Mouse (Mus musculus): ENCODE results near the gene Mink1.

The Mink1 gene

DNA sequence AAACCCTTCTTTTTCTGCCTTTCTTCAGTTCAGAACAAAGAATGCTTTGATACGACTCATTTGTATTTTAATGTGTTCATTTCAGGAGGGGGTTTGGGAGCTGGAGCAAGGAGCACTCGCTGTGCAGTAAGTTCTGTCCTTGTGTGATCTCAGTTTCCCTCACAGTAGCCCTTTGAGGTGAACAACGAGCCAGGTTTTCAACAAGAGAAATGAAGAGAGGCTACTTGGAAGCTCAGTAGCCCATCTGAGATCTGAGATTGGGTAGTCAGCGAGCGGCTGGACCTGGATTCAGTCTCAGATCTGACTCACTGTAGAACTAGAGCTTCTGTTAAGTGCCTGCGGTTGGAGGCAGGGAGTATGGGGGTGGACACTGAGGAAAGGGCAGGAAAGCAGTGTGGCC lies 11.2 kb downstream of the Mink1 start:
- ChIA-PET POLR2A (interaction anchor here in 2 of 4 experiments (1.0 to 1.2 kb wide), 3 partner anchors 12 to 95 kb away, joined by 3 to 5 read pairs (median 3); no protein-coding TSS in a partner anchor), CTCF (interaction anchor here in 1 of 4 experiments (1.1 kb wide), 1 partner anchor 35 kb away, joined by 6 read pairs; no protein-coding TSS in a partner anchor)

DNA sequence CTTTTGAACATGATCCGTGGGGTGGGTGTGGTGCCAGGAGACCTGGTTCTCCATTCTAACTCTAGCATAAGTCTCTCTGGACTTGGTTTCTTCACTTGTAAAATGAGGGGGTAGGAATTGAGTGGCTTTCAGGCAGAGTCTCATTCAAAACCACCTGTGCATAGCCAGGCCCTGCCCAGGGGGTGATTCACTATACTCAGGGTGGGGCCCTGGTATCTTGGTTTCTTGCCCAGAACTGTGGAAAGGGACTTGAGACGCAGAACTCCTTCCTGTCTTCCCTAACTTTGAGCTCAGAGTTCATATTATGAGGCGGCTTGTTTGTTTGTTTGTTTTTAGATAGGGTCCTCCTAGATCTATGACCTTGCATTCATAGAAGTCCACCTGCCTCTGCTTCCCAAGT lies 14.5 kb downstream of the Mink1 start:
- POLR2A ChIA-PET = interaction anchor here in 2 of 4 experiments (0.6 to 1.3 kb wide), 3 partner anchors 11 to 92 kb away, joined by 3 to 4 read pairs (median 3); partner anchors contain the start of genes Rnf167 (in 1 of the 2), Slc25a11 (in 1 of the 2) and Spag7 (in 1 of the 2)
- CTCF ChIA-PET = no interaction called here

DNA sequence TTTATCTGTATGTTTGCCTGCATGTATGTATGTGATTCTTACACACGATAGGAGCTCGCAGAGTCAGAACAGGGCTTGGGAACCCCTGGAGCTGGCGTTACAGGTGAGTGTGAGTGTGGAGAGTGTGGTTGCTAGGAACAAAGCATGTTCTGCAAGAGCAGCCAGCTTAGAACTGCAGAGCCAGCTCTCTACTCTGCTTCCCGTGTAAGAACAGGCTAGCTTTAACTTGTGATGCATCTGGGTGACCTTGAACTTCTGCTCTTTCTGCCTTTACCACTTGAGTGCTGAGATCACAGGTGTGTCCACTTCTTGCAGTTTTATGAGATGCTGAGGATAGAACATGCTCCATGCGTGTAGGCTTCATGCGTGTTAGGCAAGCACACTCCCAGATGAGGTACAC lies 16.3 kb downstream of the Mink1 start:
- POLR2A ChIA-PET = interaction anchor here in 2 of 4 experiments (0.6 to 1.6 kb wide), 6 partner anchors 8 to 50 kb away, joined by 3 to 6 read pairs (median 3); partner anchors contain the start of gene Chrne (in 1 of the 2)
- CTCF ChIA-PET = interaction anchor here in 3 of 4 experiments (0.6 to 1.2 kb wide), 3 partner anchors 26 to 489 kb away, joined by 4 to 6 read pairs (median 5); no protein-coding TSS in a partner anchor

DNA sequence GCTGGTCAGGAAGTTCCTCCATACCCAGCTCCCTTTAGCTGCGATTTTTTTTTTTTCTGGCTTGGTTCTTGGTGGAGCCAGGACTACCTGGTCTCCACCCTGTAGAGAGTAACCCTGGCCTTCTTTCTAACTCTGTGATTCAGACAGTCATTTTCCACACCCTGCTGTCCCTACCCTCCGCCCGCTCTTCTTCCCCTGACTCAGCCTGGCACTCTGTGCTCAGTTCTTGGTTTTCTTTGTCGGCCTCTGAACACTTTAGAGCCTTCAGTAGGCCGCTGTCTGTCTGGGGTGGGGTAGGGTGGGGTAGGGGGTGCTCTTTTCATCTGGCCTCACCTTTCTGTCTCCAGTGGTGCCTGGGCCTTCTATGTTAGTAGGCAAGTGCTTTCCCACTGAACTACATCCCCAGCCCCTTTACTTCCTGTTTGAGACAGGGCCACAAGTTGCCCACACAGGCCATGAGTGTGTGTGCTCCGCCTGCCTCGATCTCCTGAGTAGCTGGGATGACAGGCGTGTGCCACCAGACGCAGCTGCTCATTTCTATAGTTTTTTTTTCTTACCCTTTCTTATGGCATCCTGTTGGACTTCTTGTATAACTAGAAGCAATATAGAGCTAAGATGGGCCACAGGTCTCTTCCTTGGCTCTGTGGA lies 17.2 kb downstream of the Mink1 start:
- POLR2A ChIA-PET = interaction anchor here in 3 of 4 experiments (0.6 to 1.0 kb wide), 3 partner anchors 13 to 1673 kb away, joined by 3 read pairs; partner anchors contain the start of gene 4930544D05Rik (in 1 of the 3)

DNA sequence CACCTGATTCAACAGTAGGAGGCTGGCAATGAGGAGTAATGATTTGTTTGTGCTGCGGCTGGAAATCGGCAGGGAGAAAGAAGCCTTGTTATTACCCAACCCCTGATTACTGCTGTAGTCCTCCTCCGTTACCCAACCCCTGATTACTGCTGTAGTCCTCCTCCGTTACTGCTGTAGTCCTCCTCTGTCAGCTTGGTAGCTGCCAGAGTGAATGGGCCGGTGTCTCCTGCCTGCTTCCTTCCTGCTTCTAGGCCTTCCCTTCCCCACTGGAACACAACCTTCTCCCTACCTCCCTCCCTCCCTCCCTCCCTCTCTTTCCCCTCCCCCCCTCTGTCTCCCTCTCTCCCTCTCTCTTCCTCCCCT lies 17.7 kb downstream of the Mink1 start:
- ChIA-PET POLR2A (interaction anchor here in 3 of 4 experiments (0.6 to 1.3 kb wide), 4 partner anchors 13 to 1672 kb away, joined by 3 read pairs; partner anchors contain the start of gene 4930544D05Rik (in 1 of the 3)), CTCF (no interaction called here)

More for the DNA sequence above, 17.2 kb downstream of the Mink1 start:
- CTCF ChIA-PET = interaction anchor here in 1 of 4 experiments (0.7 kb wide), 1 partner anchor 29 kb away, joined by 4 read pairs; no protein-coding TSS in a partner anchor

DNA sequence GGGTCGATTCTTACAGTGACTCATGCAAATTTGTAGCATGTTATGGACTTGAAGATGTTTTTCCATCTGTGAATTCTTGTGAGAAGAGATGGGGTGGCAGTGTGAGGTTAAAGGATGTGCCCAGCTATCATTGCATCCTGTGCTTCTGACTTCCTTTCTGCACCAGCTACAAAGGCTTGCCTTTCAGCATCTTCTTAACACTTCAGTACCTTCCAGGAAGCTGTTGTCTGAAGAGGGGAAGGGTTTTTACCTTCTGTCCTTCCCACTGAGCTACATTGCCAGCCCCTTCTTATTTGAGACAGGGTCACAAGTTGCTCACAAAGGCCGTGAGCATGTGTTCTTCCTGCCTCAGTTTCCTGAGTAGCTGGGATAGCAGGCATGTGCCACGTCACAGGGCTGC lies 18.2 kb downstream of the Mink1 start:
- CTCF ChIA-PET = interaction anchor here in 2 of 4 experiments (0.5 to 0.7 kb wide), 2 partner anchors 71 to 149 kb away, joined by 3 read pairs; partner anchors contain the start of gene Arrb2 (in 1 of the 2)
- POLR2A ChIA-PET = interaction anchor here in 1 of 4 experiments (1.0 to 1.3 kb wide), 2 partner anchors 34 to 185 kb away, joined by 3 read pairs; partner anchors contain the start of gene 4930544D05Rik

DNA sequence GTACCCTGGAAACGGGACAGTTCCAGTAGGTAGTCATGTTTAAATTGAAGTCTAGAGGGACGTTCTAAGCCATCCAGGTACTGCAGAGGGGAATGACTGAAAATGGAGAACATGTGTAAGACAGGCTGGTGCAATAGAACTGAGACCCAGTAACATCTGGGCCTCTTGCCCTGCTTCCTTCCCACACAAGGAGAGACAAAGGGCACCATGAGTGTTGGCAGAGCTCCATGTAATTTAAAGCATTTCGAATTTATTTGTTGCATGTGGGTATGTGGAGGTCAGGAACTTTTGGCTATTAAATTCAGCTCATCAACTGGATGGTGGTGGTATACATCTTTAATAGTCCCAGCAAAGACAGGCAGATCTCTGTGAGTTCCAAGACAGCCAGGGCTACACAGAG lies 19.5 kb downstream of the Mink1 start:
- ChIA-PET POLR2A (interaction anchor here in 1 of 4 experiments (0.6 kb wide), 1 partner anchor 165 kb away, joined by 3 read pairs; no protein-coding TSS in a partner anchor), CTCF (no interaction called here)

DNA sequence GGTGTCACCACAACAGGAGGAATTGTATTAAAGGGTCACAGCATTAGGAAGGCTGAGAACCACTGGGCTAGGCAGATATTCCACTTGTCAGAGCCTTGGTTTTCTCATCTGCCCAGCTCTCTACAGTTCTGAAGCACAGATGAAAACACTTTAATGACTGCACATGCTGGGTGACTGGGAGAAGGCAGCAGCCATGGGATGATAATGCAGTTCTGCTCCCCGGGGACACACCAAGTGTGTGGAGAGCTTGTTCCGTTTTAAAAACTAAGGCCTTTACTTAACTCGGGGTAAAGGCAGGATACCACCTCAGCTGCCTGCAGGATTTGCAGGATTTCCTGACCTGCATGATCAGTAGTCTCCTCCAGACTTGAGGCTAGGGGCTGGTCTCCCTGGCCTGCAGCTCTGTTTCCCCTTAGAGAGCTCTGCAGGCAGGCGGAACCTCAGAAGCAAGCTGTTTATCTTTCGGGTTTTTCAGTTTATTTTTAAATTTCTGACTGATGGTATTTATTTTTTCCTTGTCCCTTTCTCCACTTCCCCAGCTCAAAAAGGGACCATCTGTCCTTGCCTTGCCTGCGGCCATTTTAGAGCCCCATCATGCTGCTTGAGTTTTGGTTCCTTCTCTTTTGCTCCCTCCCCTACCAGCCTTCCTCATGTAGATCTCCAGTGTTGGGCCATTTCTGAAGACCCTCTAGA lies 20.5 kb downstream of the Mink1 start:
- CTCF ChIA-PET = no interaction called here
- POLR2A ChIA-PET = interaction anchor here in 3 of 4 experiments (1.0 to 1.3 kb wide), 5 partner anchors 9 to 64 kb away, joined by 3 to 8 read pairs (median 4); partner anchors contain the start of genes Psmb6 (in 1 of the 3), Rnf167 (in 1 of the 3) and Slc25a11 (in 1 of the 3)

DNA sequence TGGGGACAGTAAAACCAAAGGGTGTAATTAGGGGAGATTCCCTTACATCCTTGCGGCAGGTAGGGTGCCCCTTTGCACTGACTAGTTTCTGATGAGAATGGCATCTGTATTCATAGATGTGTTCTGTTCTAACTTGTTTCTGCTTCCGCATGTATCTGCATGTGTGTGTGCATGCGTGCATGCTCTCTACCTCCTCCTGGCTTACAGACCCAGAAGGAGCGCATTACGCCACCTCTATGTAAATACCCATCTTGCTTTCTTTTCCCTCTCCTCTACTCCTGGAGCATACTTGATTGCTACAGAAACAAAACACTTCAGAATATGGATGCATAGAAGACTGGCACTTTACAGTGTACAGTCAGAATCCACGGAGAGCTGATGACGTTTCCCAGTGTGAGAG lies 21.1 kb downstream of the Mink1 start:
- ChIA-PET CTCF (no interaction called here), POLR2A (interaction anchor here in 2 of 4 experiments (1.0 to 1.3 kb wide), 3 partner anchors 12 to 63 kb away, joined by 3 to 8 read pairs (median 4); partner anchors contain the start of genes Psmb6 (in 1 of the 2), Rnf167 (in 1 of the 2) and Slc25a11 (in 1 of the 2))

DNA sequence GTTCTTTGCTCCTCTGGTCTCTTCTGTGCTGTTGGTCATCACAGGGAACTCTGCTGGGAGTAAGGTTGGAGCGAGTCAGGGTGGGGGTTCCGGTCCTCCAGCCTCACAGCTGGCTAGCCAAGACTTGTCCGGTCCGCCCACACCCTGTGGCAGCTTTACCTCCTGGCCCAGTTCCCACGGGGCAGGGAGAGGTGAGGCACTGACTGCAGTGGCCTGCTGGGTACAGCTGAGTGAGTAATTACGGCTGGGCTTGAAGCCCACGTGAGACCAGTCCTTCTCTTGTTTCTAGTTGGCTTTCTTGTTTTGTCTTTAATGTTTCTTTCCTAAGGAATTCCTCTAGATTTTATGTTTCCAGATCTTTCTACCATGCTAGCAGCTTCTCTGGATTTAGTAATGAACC lies 22.8 kb downstream of the Mink1 start:
- POLR2A ChIA-PET = interaction anchor here in 2 of 4 experiments (0.8 to 1.6 kb wide), 6 partner anchors 9 to 61 kb away, joined by 3 to 4 read pairs (median 4); partner anchors contain the start of genes Psmb6 (in 2 of the 2) and 4930544D05Rik (in 1 of the 2)

DNA sequence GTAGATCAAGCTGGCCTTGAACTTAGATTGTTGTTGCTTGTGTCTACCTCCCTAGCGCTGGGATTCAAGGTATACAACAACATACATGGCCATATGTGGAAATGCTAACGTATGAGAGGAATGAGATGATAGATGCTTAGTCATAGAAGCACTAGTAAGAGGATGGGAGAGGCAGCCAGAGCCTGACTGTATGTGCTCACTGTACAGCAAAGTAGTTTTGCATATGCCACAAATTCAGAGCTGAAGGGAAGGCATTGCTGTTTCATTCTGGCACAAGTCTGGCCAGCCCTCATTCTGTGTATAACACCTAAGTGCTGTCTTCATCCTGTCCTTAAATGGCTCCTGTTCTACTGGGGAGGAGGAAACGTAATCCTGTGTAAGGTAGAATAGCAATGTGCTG lies 23.6 kb downstream of the Mink1 start:
- ChIA-PET POLR2A (interaction anchor here in 1 of 4 experiments (1.0 to 1.7 kb wide), 5 partner anchors 10 to 155 kb away, joined by 3 to 4 read pairs (median 4); no protein-coding TSS in a partner anchor), CTCF (interaction anchor here in 2 of 4 experiments (1.1 to 2.1 kb wide), 3 partner anchors 22 to 66 kb away, joined by 3 to 6 read pairs (median 3); no protein-coding TSS in a partner anchor)

More for the DNA sequence above, 22.8 kb downstream of the Mink1 start:
- CTCF ChIA-PET = interaction anchor here in 3 of 4 experiments (0.6 to 1.2 kb wide), 4 partner anchors 23 to 413 kb away, joined by 3 to 5 read pairs (median 4); no protein-coding TSS in a partner anchor

DNA sequence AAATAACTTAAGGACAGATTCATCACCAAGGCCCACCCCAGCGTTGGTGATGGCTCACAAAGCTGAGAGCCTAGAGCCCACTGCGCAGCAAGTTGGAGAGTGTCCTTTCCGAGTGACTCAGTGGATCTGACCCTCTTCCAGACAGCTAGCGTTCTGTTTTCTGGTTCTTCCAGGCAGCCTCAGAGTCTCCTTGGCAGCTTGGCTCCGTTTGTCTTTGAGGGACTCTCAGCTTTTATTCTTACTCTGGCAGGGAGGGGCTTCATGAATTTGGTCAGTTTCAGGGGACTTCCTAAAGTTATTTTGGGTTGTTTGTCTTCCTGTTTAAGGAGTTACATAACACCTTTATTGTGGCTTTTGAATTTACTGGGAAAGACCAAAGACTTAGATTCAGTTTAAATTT lies 24.3 kb downstream of the Mink1 start:
- CTCF ChIA-PET = interaction anchor here in 2 of 4 experiments (1.1 to 2.1 kb wide), 3 partner anchors 22 to 67 kb away, joined by 3 to 6 read pairs (median 3); no protein-coding TSS in a partner anchor

DNA sequence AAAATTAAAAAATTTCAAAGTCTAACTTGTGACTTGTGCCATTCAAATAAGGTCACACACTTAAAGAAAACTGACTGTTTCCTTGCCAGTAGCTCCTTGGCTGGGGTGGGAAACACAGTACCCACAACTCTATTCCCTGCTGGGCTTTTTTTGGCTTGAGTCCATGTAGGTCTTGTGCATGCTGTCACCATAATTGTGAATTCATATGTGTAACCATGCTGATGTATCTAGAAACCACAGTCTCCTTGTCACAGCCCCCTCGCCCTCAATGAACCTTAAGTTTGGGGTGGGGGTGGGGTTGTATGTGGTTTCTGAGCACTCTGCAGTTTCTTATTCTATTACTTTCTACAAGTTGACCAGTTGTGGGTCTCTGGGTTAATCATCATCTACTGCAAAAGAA lies 29.1 kb downstream of the Mink1 start:
- CTCF ChIA-PET = interaction anchor here in 1 of 4 experiments (0.7 kb wide), 1 partner anchor 241 kb away, joined by 3 read pairs; no protein-coding TSS in a partner anchor
- POLR2A ChIA-PET = interaction anchor here in 3 of 4 experiments (0.7 to 1.2 kb wide), 5 partner anchors 9 to 219 kb away, joined by 3 to 4 read pairs (median 3); partner anchors contain the start of genes Pld2 (in 1 of the 3) and Psmb6 (in 1 of the 3)

More for the DNA sequence above, 24.3 kb downstream of the Mink1 start:
- POLR2A ChIA-PET = interaction anchor here in 2 of 4 experiments (0.6 to 1.7 kb wide), 5 partner anchors 8 to 155 kb away, joined by 3 to 4 read pairs (median 4); no protein-coding TSS in a partner anchor

DNA sequence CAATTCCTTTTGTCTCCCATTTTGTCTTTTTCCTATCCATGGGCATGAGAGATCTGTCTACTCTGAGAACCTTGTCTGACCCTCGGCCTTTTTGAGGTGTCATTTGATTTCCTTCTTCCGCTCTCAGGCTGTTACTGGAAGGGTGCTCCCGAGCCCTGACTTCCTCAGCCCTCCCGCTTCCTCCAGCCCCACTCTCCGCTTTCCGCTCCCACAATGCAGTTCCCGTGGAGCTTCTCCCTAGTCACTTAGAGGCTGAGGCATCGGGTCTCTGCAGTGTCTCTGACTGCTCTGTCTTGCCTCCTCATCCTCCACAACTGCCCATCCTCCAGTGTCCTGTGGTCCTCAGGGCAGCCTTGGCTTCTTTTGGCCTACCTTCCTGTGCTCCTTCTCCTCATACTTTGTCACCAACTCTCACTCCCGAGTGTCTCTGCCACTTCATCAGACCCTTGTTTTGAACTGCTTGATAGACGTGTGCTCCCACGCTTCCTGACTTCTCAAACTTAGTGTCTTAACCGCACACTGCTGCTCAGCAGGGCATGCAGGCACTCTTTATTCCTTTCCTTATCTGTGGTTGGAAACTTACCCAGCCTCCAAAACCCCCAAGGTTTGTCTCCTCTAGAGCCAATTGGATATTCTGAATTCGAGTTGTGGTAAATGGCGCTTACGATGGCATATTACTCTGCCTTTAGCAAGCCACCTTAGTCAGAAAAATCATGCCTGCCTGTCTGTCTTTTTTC lies 31.7 kb downstream of the Mink1 start:
- ChIA-PET POLR2A (interaction anchor here in 2 of 4 experiments (1.0 to 1.2 kb wide), 2 partner anchors 69 to 162 kb away, joined by 3 to 6 read pairs; no protein-coding TSS in a partner anchor), CTCF (interaction anchor here in 1 of 4 experiments (1.4 kb wide), 1 partner anchor 14 kb away, joined by 3 read pairs; no protein-coding TSS in a partner anchor)

DNA sequence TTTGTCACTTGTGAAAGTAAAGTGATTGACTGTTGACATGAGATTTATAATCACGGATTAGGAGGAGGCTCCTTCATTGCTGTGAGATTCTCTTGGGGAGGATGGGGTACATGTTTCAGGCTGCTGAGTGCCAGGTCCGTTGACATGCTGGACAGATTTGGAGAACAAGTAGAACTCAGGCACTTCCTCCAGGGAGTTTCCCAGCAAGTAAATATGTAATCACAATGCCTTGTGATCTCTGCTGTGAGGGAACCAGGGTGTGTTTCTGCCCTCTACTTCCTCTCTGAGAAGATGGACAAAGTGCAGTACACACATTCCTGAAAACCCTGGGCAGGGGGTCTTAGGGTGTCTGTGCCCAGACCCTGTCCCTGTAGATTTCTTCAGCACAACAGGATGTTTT lies 33.0 kb downstream of the Mink1 start:
- ChIA-PET CTCF (interaction anchor here in 1 of 4 experiments (0.6 kb wide), 1 partner anchor 258 kb away, joined by 4 read pairs; no protein-coding TSS in a partner anchor), POLR2A (interaction anchor here in 2 of 4 experiments (1.0 to 1.7 kb wide), 2 partner anchors 68 to 85 kb away, joined by 3 read pairs; no protein-coding TSS in a partner anchor)

DNA sequence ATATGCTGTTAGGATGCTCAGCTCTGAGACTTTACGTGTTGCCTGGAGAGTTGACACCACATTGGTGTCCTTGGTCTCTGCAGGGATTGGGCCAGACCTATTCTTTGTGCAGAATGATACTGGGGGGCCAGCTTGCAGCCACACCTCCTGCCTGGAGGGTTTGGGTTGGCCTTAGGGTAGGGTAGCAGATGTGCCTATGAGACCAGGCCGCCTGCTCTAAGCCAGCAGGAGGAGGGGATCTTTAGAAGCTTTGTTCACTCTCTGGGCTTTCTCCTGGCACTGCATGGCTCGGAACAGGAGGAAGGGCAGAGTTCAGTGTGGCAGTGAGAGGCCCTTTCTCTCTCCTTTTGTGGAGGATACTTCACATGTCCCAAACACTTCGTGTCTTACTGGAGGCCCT lies 33.4 kb downstream of the Mink1 start:
- CTCF ChIA-PET = interaction anchor here in 1 of 4 experiments (0.6 kb wide), 1 partner anchor 257 kb away, joined by 4 read pairs; no protein-coding TSS in a partner anchor
- POLR2A ChIA-PET = interaction anchor here in 2 of 4 experiments (1.0 to 1.7 kb wide), 2 partner anchors 69 to 86 kb away, joined by 3 read pairs; no protein-coding TSS in a partner anchor

DNA sequence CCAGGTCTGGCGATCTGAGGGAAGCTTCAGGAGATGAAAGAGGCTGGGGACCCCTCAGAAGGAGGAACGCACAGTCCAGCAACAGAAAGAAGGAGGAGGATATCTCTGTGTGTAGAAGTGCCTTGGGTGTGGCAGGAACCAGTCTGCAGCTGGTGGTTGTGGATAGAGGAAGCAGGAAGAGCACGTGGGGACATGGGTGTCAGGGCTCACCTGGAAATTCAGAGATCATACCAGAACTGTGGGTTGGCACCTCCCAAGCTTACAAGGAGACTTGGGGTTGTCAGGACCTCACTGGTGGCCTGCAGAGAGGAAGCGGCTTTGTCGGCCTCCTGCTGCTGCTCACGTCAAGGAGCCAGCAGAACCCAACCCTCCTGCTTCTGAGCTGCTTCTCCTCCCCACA lies 34.6 kb downstream of the Mink1 start:
- CTCF ChIA-PET = interaction anchor here in 1 of 4 experiments (1.5 kb wide), 1 partner anchor 12 kb away, joined by 7 read pairs; no protein-coding TSS in a partner anchor
- POLR2A ChIA-PET = interaction anchor here in 3 of 4 experiments (0.6 to 1.3 kb wide), 6 partner anchors 18 to 162 kb away, joined by 3 to 4 read pairs (median 3); partner anchors contain the start of genes Gltpd2 (in 1 of the 3) and Psmb6 (in 1 of the 3)
